Mouse (Mus musculus) testis, adult 2 months (tissue): ENCODE measurements around the gene Fam13c.

Experiments used
- CTCF ChIP-seq: fragments of 200-500 bp; IDR thresholded peaks from 2 replicates; pipeline ENCODE4 v1.5.1; 2012; ENCODE audit warnings: low read depth, mild to moderate bottlenecking, inconsistent platforms, low read length, moderate library complexity; ENCODE audit not compliant: control insufficient read depth, insufficient read depth, insufficient replicate concordance
- POLR2A ChIP-seq: fragments of 200-500 bp; IDR thresholded peaks from 2 replicates; pipeline ENCODE4 v1.6.1; 2012; ENCODE audit warnings: low read depth, mild to moderate bottlenecking, inconsistent platforms, low read length, moderate library complexity; ENCODE audit not compliant: control insufficient read depth

- TF ChIP-seq POLR2A (no peak), CTCF (no peak)
These were observed 569 bp downstream of the Fam13c start for GRCm38 (mm10) chr10:70440639-70441461.
